Mouse (Mus musculus) small intestine, adult 2 months (tissue): ENCODE measurements around the gene Snph. TPM values are rescaled to one million over a fixed set of nuclear protein-coding genes. Genes with fewer than 3 reads are reported as not detected.

ENCODE experiments used
- H3K27ac ChIP-seq: fragments of 200-500 bp; 2 replicates; pipeline ENCODE4 v1.5.1; 2012; ENCODE audit warnings: low read depth, low read length, control low read depth, inconsistent platforms; ENCODE audit not compliant: insufficient read depth
- H3K27me3 ChIP-seq: fragments of 200-500 bp; 2 replicates; pipeline ENCODE4 v1.6.1; 2012; ENCODE audit warnings: mild to moderate bottlenecking, moderate library complexity, low read length, inconsistent platforms; ENCODE audit not compliant: control insufficient read depth, insufficient read depth
- H3K36me3 ChIP-seq: fragments of 200-500 bp; 2 replicates; pipeline ENCODE4 v1.6.1; 2012; ENCODE audit warnings: mild to moderate bottlenecking, low read length, control low read depth, inconsistent platforms; ENCODE audit not compliant: control insufficient read depth, insufficient read depth
- H3K4me1 ChIP-seq: fragments of 200-500 bp; 2 replicates; pipeline ENCODE4 v1.6.1; 2012; ENCODE audit warnings: low read length, inconsistent platforms, mixed read lengths; ENCODE audit not compliant: control insufficient read depth, insufficient read depth, insufficient read length
- H3K4me3 ChIP-seq: fragments of 200-500 bp; 2 replicates; pipeline ENCODE4 v1.5.1; 2012; ENCODE audit warnings: low read depth, mild to moderate bottlenecking, control low read depth, inconsistent platforms, low read length, moderate library complexity
- CTCF ChIP-seq: fragments of 200-500 bp; IDR thresholded peaks from 2 replicates; pipeline ENCODE4 v1.5.1; 2012; ENCODE audit warnings: low read depth, mild to moderate bottlenecking, control low read depth, inconsistent platforms, low read length, moderate library complexity, mixed read lengths; ENCODE audit not compliant: insufficient replicate concordance, insufficient read length; ENCODE audit errors: extremely low read depth
- POLR2A ChIP-seq: fragments of 200-500 bp; IDR thresholded peaks from 2 replicates; pipeline ENCODE4 v1.6.1; 2012; ENCODE audit warnings: low read depth, mild to moderate bottlenecking, control low read depth, inconsistent platforms, low read length, moderate library complexity
- WGBS: fragments of 180-500 bp; shearing (Covaris S2); methylation state at CpG from one replicate; pipeline ENCODE4 v1.1.7; 2018; 5-methylcytosine and 5-hydroxymethylcytosine counted together
- polyA plus RNA-seq: library from polyadenylated mRNA; depleted of rRNA; stranded (reverse); fragments of >200 nt; gene quantifications from 2 replicates; pipeline ENCODE4 v1.2.3, GENCODE M21; 2012

Snph gene
- polyA plus RNA-seq, 1 experiment, result 21.6 TPM

DNA sequence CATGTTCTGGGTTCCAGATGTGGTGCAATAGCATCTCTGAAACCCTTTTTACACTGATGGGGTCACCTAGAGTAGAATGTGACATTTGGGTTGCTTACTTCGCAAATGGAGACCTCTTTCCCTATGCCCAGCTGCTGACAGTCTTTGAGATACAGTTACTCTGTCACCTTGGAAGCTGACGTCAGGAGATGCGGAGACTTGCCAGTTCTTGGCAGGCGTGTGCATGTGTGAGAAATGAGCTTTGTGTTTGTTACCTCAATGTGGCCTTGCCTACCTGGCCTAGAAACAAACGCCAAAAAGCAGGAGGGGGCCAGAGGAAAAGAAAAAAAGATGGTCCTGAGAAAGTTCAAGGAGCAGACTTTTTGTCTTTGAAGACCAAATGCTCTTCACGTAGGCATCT lies 65.5 kb downstream of the Snph start:
- Histone ChIP-seq H3K36me3 (peaks cover 2% of the 10 kb centered on the region), H3K27ac (no peak overlapping the region), H3K27me3 (no peaks in the 10 kb centered on the region), H3K4me3 (no peak overlapping the region), H3K4me1 (peaks cover 13% of the 10 kb centered on the region; the same call in 1 of the 2 replicates)
- no peak for TF ChIP-seq CTCF
- TF ChIP-seq POLR2A, result no peak
- WGBS, result 83% methylated on average over 6 of the region's 6 CpGs

GRCm38 (mm10) chr2:151564986-151565385 lies 67.4 kb downstream of the Snph start:
- H3K27ac ChIP-seq, result no peak overlapping the region
- H3K36me3 ChIP-seq, result peaks cover 11% of the 10 kb centered on the region
- no peak for TF ChIP-seq POLR2A
- no peak for TF ChIP-seq CTCF
- WGBS, result 41% methylated on average over 3 of the region's 3 CpGs
- no peak overlapping the region for H3K4me3 ChIP-seq
- H3K4me1 ChIP-seq, result peaks cover 12% of the 10 kb centered on the region; the same call in 1 of the 2 replicates
- H3K27me3 ChIP-seq, result no peaks in the 10 kb centered on the region

DNA sequence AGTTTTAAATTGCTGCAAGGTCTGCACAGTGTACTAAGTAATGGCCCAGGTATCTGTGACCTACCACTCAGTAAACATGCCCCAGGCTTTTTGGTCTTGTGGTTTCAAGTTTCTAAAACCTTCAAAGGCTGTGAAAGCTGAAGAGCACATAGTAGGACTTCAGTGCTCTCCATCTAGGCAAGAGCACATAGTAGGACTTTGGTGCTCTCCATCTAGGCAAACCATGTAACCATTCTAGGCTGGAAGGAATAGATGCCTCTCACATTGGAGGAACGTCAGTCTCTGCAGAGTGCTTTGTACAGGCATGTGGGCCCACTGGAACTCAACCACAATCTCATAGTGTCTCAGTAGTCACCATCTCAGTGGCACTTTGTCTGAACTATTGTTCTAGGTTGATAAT lies 68.4 kb downstream of the Snph start:
- Histone ChIP-seq H3K27ac (peak overlapping the region; percentile 95), H3K27me3 (no peaks in the 10 kb centered on the region), H3K4me3 (no peak overlapping the region), H3K36me3 (peaks cover 19% of the 10 kb centered on the region), H3K4me1 (peaks cover 12% of the 10 kb centered on the region; the same call in 1 of the 2 replicates)
- WGBS, result 92% methylated on average over 1 of the region's 1 CpGs
- TF ChIP-seq CTCF (no peak), POLR2A (no peak)

DNA sequence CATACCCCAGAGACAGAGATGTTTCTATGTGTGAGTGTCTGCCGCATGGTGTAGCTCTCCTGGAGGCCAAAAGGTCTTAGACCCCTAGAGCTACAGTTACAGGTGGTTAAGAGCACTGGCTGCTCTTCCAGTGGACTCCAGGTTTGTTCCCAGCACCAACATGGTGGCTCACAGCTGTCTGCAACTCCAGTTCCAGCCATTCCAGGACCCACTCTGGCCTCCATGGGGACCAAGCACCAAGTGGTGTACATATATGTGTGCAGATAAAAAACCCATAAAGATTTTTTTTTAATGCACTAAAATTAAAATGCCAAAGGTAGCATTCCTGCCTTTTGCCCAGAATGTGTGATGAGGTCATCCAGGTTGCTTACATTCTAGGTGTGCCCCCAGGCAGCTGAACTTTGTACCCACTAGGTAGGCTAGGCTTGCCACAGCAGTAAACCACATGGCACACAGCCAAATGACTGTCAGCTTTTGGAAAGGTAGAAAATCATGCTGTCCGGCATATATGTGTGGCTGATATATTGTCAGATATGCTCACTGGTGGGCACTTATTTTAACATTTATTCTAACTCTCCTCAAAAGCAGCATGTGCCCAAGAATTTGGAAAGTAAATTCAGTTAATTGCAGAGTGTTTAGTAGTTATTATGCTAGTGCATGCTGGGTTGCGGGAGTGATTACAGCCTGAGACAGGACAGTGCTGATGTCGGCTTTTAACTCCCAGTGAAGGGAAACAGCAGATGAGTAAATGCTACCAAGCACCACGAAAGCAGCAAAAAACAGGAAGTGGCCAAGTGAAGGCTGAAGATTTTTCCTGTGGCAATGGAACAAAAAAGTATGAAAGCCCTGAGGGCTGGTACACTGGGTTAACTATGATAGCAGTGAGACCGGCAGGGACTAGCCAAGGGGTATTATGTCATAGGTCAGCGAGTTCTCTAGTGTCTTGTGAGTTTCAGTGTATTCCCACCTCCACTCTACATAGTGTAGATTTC lies 69.2 kb downstream of the Snph start:
- peaks cover 23% of the 10 kb centered on the region for H3K36me3 ChIP-seq
- H3K4me3 ChIP-seq, result no peak overlapping the region
- peak overlapping the region; percentile 95 for H3K27ac ChIP-seq
- peaks cover 12% of the 10 kb centered on the region; the same call in 1 of the 2 replicates for H3K4me1 ChIP-seq
- 42% methylated on average over 7 of the region's 7 CpGs for WGBS
- no peaks in the 10 kb centered on the region for H3K27me3 ChIP-seq
- TF ChIP-seq POLR2A, result no peak
- no peak for TF ChIP-seq CTCF

- no peak overlapping the region for H3K4me3 ChIP-seq
- no peak for TF ChIP-seq CTCF
- no peak for TF ChIP-seq POLR2A
- peaks cover 26% of the 10 kb centered on the region for H3K4me1 ChIP-seq
- WGBS, result 81% methylated on average over 3 of the region's 3 CpGs
- H3K36me3 ChIP-seq, result peaks cover 14% of the 10 kb centered on the region
- no peaks in the 10 kb centered on the region for H3K27me3 ChIP-seq
- H3K27ac ChIP-seq, result no peak overlapping the region
Observed at GRCm38 (mm10) chr2:151549615-151550121, 82.7 kb downstream of the Snph start.

DNA sequence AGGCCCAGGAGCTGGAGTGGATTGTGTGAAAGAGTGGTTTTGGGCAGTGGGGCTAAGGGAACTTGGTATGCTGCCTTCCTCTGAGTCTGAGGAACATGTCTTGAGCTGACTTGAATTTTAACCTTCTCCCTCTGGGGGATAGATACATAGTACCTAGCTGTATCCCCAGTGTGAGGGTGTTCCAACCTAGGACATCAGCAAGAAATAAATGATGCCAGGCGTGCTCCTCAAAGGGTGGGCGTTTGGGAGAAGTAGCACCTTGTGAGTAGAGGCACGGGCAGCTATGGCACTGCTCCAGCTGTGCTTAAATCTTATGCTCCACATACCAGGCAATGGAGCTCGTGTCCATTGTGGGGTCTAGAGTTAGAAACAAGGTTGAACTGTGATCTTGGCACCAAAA lies 85.8 kb downstream of the Snph start:
- no peak overlapping the region for H3K27ac ChIP-seq
- TF ChIP-seq CTCF (no peak), POLR2A (no peak)
- H3K4me1 ChIP-seq, result peaks cover 34% of the 10 kb centered on the region
- H3K4me3 ChIP-seq, result no peak overlapping the region
- peaks cover 15% of the 10 kb centered on the region; the same call in 1 of the 2 replicates for H3K36me3 ChIP-seq
- WGBS, result 85% methylated on average over 4 of the region's 4 CpGs
- H3K27me3 ChIP-seq, result no peaks in the 10 kb centered on the region

DNA sequence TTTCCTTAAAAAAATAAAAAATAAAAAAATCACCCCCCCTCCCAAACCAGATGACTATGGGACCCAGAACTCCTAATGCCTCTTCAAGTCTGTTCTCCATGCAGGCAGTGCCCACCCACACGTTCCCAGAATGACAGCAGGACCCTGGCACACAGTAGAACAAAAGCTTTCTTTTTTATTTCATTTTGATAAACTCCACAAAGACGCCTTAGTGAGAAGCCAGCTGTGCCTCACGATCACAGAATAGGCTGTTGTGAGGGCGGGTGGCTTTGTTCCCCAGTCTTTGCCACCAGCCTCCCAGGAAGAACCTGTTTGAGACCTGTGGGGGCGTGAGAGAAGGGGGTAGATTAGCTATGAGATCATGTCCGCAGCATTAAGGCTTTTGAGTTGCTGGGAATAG lies 87.7 kb downstream of the Snph start:
- no peak overlapping the region for H3K27ac ChIP-seq
- peaks cover 9% of the 10 kb centered on the region; the same call in 1 of the 2 replicates for H3K36me3 ChIP-seq
- TF ChIP-seq CTCF, result no peak
- TF ChIP-seq POLR2A, result no peak
- H3K27me3 ChIP-seq, result no peaks in the 10 kb centered on the region
- no peak overlapping the region for H3K4me3 ChIP-seq
- 68% methylated on average over 6 of the region's 6 CpGs for WGBS
- peaks cover 34% of the 10 kb centered on the region for H3K4me1 ChIP-seq
